Mouse (Mus musculus) hindbrain, embryonic 16.5 days (tissue): Measurements from ENCODE around the gene Ankmy2. TPM values are rescaled to one million over a fixed set of nuclear protein-coding genes. Genes with fewer than 3 reads are reported as not detected.
A peak's percentile ranks its signal among the peaks of the same experiment; 100 is the strongest.

Experiments
- ATAC-seq: fragments of 200-750 bp; cut with Nextera tagmentation; 2 replicates; pipeline ENCODE4 v1.8.0; 2017; ENCODE audit warnings: moderate TSS enrichment, moderate library complexity
- H3K27ac ChIP-seq: fragments of 300-500 bp; sonication (generic); 2 replicates; pipeline ENCODE4 v1.5.1; 2014; ENCODE audit warnings: low read depth, mild to moderate bottlenecking, control low read depth, low read length, moderate library complexity
- H3K27me3 ChIP-seq: fragments of 300-500 bp; sonication (generic); replicated peaks from 2 replicates; pipeline ENCODE4 v1.6.1; 2014; ENCODE audit warnings: low read length; ENCODE audit not compliant: control insufficient read depth, insufficient read depth
- H3K36me3 ChIP-seq: fragments of 300-500 bp; sonication (generic); 2 replicates; pipeline ENCODE4 v1.6.1; 2014; ENCODE audit warnings: mild to moderate bottlenecking, low read length, moderate library complexity, mixed read lengths; ENCODE audit not compliant: control insufficient read depth, insufficient read depth
- H3K4me1 ChIP-seq: fragments of 300-500 bp; sonication (generic); 2 replicates; pipeline ENCODE4 v1.6.1; 2014; ENCODE audit warnings: low read depth, low read length; ENCODE audit not compliant: control insufficient read depth, insufficient read depth
- H3K4me2 ChIP-seq: fragments of 300-500 bp; sonication (generic); 2 replicates; pipeline ENCODE4 v1.6.1; 2014; ENCODE audit warnings: mild to moderate bottlenecking, low read length, control low read depth, moderate library complexity
- H3K4me3 ChIP-seq: fragments of 300-500 bp; sonication (generic); 2 replicates; pipeline ENCODE4 v1.5.1; 2014; ENCODE audit warnings: mild to moderate bottlenecking, low read length, control low read depth, moderate library complexity
- H3K9ac ChIP-seq: fragments of 300-500 bp; sonication (generic); 2 replicates; pipeline ENCODE4 v1.6.1; 2014; ENCODE audit warnings: low read depth, mild to moderate bottlenecking, control low read depth, low read length, moderate library complexity
- H3K9me3 ChIP-seq: fragments of 300-500 bp; sonication (generic); 2 replicates; pipeline ENCODE4 v1.6.1; 2014; ENCODE audit warnings: mild to moderate bottlenecking, low read length, moderate library complexity; ENCODE audit not compliant: control insufficient read depth
- WGBS: fragments of 180-500 bp; shearing (Covaris S2); extraction: QIAGEN DNeasy Blood & Tissue Kit; methylation state at CpG from one replicate; pipeline ENCODE4 v1.1.7; 2014; 5-methylcytosine and 5-hydroxymethylcytosine counted together
- polyA plus RNA-seq: library from polyadenylated mRNA; unstranded; fragments of >200 nt; fragmentation: Nextera tagmentation; extraction: Ambion mirVana; gene quantifications from 2 replicates; pipeline ENCODE4 v1.2.1, GENCODE M21; 2015

Ankmy2 gene
- 78.6 and 81.0 TPM in 2 replicates for polyA plus RNA-seq

- H3K36me3 ChIP-seq = no peaks in the 10 kb centered on the region
- H3K9me3 ChIP-seq = no peaks in the 10 kb centered on the region
- peak within 1 kb of the TSS; percentile 75 for H3K4me2 ChIP-seq
- H3K4me1 ChIP-seq = peaks cover 13% of the 10 kb centered on the region
- peak within 1 kb of the TSS; percentile 95 for H3K4me3 ChIP-seq
- 1% methylated on average over 41 of the region's 42 CpGs for WGBS
- ATAC-seq = peak; percentile 97
- H3K27ac ChIP-seq = peak within 1 kb of the TSS; percentile 96
- H3K27me3 ChIP-seq = no peaks in the 10 kb centered on the region
- H3K9ac ChIP-seq = peak within 1 kb of the TSS; percentile 91
Observed at GRCm38 (mm10) chr12:36156637-36157303, at the start of gene Ankmy2. TSS of gene Ankmy2 (plus strand) at chr12:36157114.

- whole genome bisulfite sequencing = 87% methylated on average over 5 of the region's 5 CpGs
Observed at GRCm38 (mm10) chr12:36108442-36108841, 48.5 kb upstream of the Ankmy2 start.

GRCm38 (mm10) chr12:36110457-36110856 is 46.5 kb upstream of the Ankmy2 start:
- no peak for ATAC-seq
- no peaks in the 10 kb centered on the region for H3K4me1 ChIP-seq
- no peak overlapping the region for H3K9ac ChIP-seq
- no peaks in the 10 kb centered on the region for H3K9me3 ChIP-seq
- no peak overlapping the region for H3K4me2 ChIP-seq
- no peak overlapping the region for H3K27ac ChIP-seq
- H3K27me3 ChIP-seq = no peaks in the 10 kb centered on the region
- peaks cover 50% of the 10 kb centered on the region for H3K36me3 ChIP-seq
- no peak overlapping the region for H3K4me3 ChIP-seq
- WGBS = 92% methylated on average over 5 of the region's 5 CpGs

More at GRCm38 (mm10) chr12:36108442-36108841, 48.5 kb upstream of the Ankmy2 start:
- H3K4me1 ChIP-seq = no peaks in the 10 kb centered on the region
- H3K4me3 ChIP-seq = no peak overlapping the region
- no peaks in the 10 kb centered on the region for H3K27me3 ChIP-seq
- no peak for ATAC-seq
- H3K36me3 ChIP-seq = peaks cover 46% of the 10 kb centered on the region
- H3K4me2 ChIP-seq = no peak overlapping the region
- H3K9ac ChIP-seq = no peak overlapping the region
- H3K9me3 ChIP-seq = no peaks in the 10 kb centered on the region
- no peak overlapping the region for H3K27ac ChIP-seq

GRCm38 (mm10) chr12:36111110-36111509 is 45.8 kb upstream of the Ankmy2 start:
- Histone ChIP-seq H3K27me3 (no peaks in the 10 kb centered on the region), H3K4me2 (no peak overlapping the region), H3K4me1 (no peaks in the 10 kb centered on the region), H3K9me3 (no peaks in the 10 kb centered on the region), H3K27ac (no peak overlapping the region), H3K36me3 (peaks cover 52% of the 10 kb centered on the region), H3K4me3 (no peak overlapping the region), H3K9ac (no peak overlapping the region)
- no peak for ATAC-seq
- WGBS = 96% methylated on average over 5 of the region's 5 CpGs

GRCm38 (mm10) chr12:36112081-36112480 is 44.8 kb upstream of the Ankmy2 start:
- no peaks in the 10 kb centered on the region for H3K4me1 ChIP-seq
- H3K36me3 ChIP-seq = peaks cover 50% of the 10 kb centered on the region
- H3K9ac ChIP-seq = no peak overlapping the region
- no peak overlapping the region for H3K27ac ChIP-seq
- H3K9me3 ChIP-seq = no peaks in the 10 kb centered on the region
- no peak overlapping the region for H3K4me2 ChIP-seq
- no peaks in the 10 kb centered on the region for H3K27me3 ChIP-seq
- no peak overlapping the region for H3K4me3 ChIP-seq
- WGBS = 84% methylated on average over 3 of the region's 3 CpGs
- ATAC-seq = no peak

- H3K9ac ChIP-seq = no peak overlapping the region
- no peak overlapping the region for H3K4me3 ChIP-seq
- H3K27me3 ChIP-seq = no peaks in the 10 kb centered on the region
- H3K4me2 ChIP-seq = no peak overlapping the region
- no peak for ATAC-seq
- no peaks in the 10 kb centered on the region for H3K4me1 ChIP-seq
- 94% methylated on average over 6 of the region's 6 CpGs for WGBS
- H3K36me3 ChIP-seq = peaks cover 37% of the 10 kb centered on the region
- no peaks in the 10 kb centered on the region for H3K9me3 ChIP-seq
- no peak overlapping the region for H3K27ac ChIP-seq
Observed at GRCm38 (mm10) chr12:36117161-36117560, 39.8 kb upstream of the Ankmy2 start.

GRCm38 (mm10) chr12:36119244-36119643 is 37.7 kb upstream of the Ankmy2 start:
- H3K9ac ChIP-seq = no peak overlapping the region
- H3K4me3 ChIP-seq = no peak overlapping the region
- no peaks in the 10 kb centered on the region for H3K9me3 ChIP-seq
- H3K4me2 ChIP-seq = no peak overlapping the region
- H3K27me3 ChIP-seq = no peaks in the 10 kb centered on the region
- 98% methylated on average over 3 of the region's 3 CpGs for WGBS
- no peak overlapping the region for H3K27ac ChIP-seq
- H3K36me3 ChIP-seq = peaks cover 31% of the 10 kb centered on the region
- no peaks in the 10 kb centered on the region for H3K4me1 ChIP-seq
- ATAC-seq = no peak

GRCm38 (mm10) chr12:36126049-36126448 is 30.9 kb upstream of the Ankmy2 start:
- Histone ChIP-seq H3K27ac (no peak overlapping the region), H3K36me3 (peaks cover 15% of the 10 kb centered on the region), H3K4me3 (no peak overlapping the region), H3K9ac (no peak overlapping the region), H3K4me1 (no peaks in the 10 kb centered on the region), H3K9me3 (no peaks in the 10 kb centered on the region), H3K4me2 (no peak overlapping the region), H3K27me3 (no peaks in the 10 kb centered on the region)
- WGBS = 89% methylated on average over 5 of the region's 5 CpGs
- ATAC-seq = no peak

GRCm38 (mm10) chr12:36129826-36130225 is 27.1 kb upstream of the Ankmy2 start:
- ATAC-seq = no peak
- H3K9me3 ChIP-seq = no peaks in the 10 kb centered on the region
- 86% methylated on average over 5 of the region's 5 CpGs for WGBS
- no peak overlapping the region for H3K4me2 ChIP-seq
- no peak overlapping the region for H3K4me3 ChIP-seq
- H3K36me3 ChIP-seq = peaks cover 25% of the 10 kb centered on the region
- no peaks in the 10 kb centered on the region for H3K4me1 ChIP-seq
- no peaks in the 10 kb centered on the region for H3K27me3 ChIP-seq
- no peak overlapping the region for H3K27ac ChIP-seq
- H3K9ac ChIP-seq = no peak overlapping the region
